Mouse (Mus musculus): ENCODE measurements around the gene Arid1b. TPM values are rescaled to one million over a fixed set of nuclear protein-coding genes. Genes with fewer than 3 reads are reported as not detected.
A peak's percentile ranks its signal among the peaks of the same experiment; 100 is the strongest.

Arid1b gene
- polyA plus RNA-seq, 1 experiment from 2014 or later, result 14.8 TPM

DNA sequence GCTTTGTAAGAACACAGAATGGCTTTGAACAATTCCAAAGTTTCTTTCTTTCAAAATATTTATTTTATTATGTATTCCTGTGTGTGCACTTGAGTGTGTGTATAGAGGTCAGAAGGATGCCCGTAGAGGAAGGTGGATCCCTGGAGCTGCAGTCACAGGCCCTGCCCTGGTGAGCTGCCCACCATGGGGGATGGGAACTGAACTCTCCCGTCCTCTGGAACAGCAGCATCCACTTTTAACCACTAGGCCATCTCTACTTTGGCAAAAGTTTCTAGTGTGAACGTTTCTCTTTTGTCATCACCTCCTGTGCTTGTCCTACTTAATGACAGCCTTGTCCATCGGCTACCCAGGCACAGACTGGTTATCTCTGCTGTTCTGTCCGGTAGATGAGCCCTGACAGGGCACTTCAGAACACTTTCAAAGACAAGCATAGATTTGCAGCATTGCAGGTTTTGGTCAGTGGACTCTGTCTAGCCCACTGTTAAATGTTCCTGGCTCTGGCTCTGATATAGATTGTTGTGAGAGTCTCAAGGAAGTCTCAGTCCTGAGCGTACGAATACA, 56.9 kb downstream of the Arid1b start:
- Histone ChIP-seq H3K4me3 (replicated peaks) (no peak overlapping the region), H3K9ac (replicated peaks) (no peak overlapping the region), H3K36me3 (no peaks in the 10 kb centered on the region), H3K27me3 (peaks cover 12% of the 10 kb centered on the region; the same call in 1 of the 2 replicates), H3K4me1 (replicated peaks) (peaks cover 37% of the 10 kb centered on the region), H3K9me3 (no peaks in the 10 kb centered on the region), H3K27ac (no peak overlapping the region), H3K4me2 (replicated peaks) (no peak overlapping the region)
- no peak for ATAC-seq
- WGBS, result 77% methylated on average over 7 of the region's 7 CpGs

- H3K9me3 ChIP-seq, result no peaks in the 10 kb centered on the region
- H3K9ac ChIP-seq (replicated peaks), result no peak overlapping the region
- H3K36me3 ChIP-seq, result no peaks in the 10 kb centered on the region
- ATAC-seq, result no peak
- H3K4me3 ChIP-seq (replicated peaks), result no peak overlapping the region
- WGBS, result 42% methylated on average over 10 of the region's 10 CpGs
- H3K27ac ChIP-seq, result no peak overlapping the region
- peaks cover 13% of the 10 kb centered on the region; the same call in 1 of the 2 replicates for H3K27me3 ChIP-seq
- H3K4me2 ChIP-seq (replicated peaks), result no peak overlapping the region
- peaks cover 47% of the 10 kb centered on the region for H3K4me1 ChIP-seq (replicated peaks)
Observed at GRCm38 (mm10) chr17:5052091-5052799, 58.1 kb downstream of the Arid1b start.

- Histone ChIP-seq H3K27ac (no peak overlapping the region), H3K36me3 (no peaks in the 10 kb centered on the region), H3K4me2 (replicated peaks) (no peak overlapping the region), H3K4me3 (replicated peaks) (no peak overlapping the region), H3K9me3 (no peaks in the 10 kb centered on the region), H3K4me1 (replicated peaks) (peaks cover 53% of the 10 kb centered on the region), H3K9ac (replicated peaks) (no peak overlapping the region), H3K27me3 (peaks cover 13% of the 10 kb centered on the region; the same call in 1 of the 2 replicates)
- ATAC-seq, result no peak
- WGBS, result 79% methylated on average over 4 of the region's 4 CpGs
Observed at GRCm38 (mm10) chr17:5052800-5053179, 58.7 kb downstream of the Arid1b start.

DNA sequence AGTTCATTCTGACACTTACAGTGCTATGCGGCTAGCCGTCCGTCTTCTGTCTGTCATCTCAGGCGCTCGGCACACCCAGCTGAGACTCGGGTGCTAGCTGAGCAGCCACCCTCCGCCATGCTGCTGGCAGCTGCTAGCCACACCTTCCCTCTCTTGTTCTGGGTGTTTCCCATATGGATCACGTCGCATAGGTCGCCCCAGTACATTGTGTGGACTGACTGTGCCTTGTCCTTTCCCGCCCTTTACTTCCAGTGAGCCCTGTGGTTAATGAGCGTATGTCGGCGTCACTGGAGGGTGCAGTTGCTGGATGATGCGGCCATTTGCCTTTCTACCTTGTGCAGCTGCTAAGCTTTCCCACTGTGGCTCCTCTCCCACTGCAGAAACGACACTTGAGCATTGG, 59.1 kb downstream of the Arid1b start:
- Histone ChIP-seq H3K4me2 (replicated peaks) (no peak overlapping the region), H3K36me3 (no peaks in the 10 kb centered on the region), H3K4me3 (replicated peaks) (no peak overlapping the region), H3K9me3 (no peaks in the 10 kb centered on the region), H3K27me3 (peaks cover 13% of the 10 kb centered on the region; the same call in 1 of the 2 replicates), H3K9ac (replicated peaks) (no peak overlapping the region), H3K4me1 (replicated peaks) (peaks cover 57% of the 10 kb centered on the region), H3K27ac (no peak overlapping the region)
- 72% methylated on average over 16 of the region's 16 CpGs for WGBS
- ATAC-seq, result no peak

DNA sequence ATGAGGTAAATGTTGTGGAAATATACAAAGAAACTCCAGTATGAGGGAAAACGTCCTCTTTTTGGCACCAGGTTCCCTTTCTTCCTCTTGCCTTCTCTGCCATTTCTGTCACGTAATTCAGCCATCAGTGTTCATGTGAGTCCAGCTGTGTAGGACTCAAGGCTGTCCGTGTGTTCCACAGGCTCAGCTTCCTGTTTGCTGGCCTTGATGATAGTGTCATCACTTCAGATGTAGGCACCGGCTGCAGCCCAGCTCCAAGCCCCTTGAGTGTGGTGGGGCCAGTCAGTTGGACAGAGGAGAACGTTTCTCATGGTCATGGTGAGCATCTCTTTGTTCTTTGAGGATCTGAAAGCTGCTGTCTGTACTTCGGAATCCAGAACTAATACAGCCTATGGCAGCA, 61.3 kb downstream of the Arid1b start:
- H3K36me3 ChIP-seq, result no peaks in the 10 kb centered on the region
- no peak for ATAC-seq
- peaks cover 13% of the 10 kb centered on the region; the same call in 1 of the 2 replicates for H3K27me3 ChIP-seq
- H3K27ac ChIP-seq, result no peak overlapping the region
- no peak overlapping the region for H3K9ac ChIP-seq (replicated peaks)
- H3K9me3 ChIP-seq, result no peaks in the 10 kb centered on the region
- no peak overlapping the region for H3K4me2 ChIP-seq (replicated peaks)
- WGBS, result 83% methylated on average over 6 of the region's 6 CpGs
- peaks cover 74% of the 10 kb centered on the region for H3K4me1 ChIP-seq (replicated peaks)
- no peak overlapping the region for H3K4me3 ChIP-seq (replicated peaks)

GRCm38 (mm10) chr17:5056654-5057053, 62.5 kb downstream of the Arid1b start:
- H3K27ac ChIP-seq, result no peak overlapping the region
- no peak overlapping the region for H3K4me2 ChIP-seq (replicated peaks)
- no peak for ATAC-seq
- H3K9me3 ChIP-seq, result no peaks in the 10 kb centered on the region
- H3K4me3 ChIP-seq (replicated peaks), result no peak overlapping the region
- H3K27me3 ChIP-seq, result peaks cover 13% of the 10 kb centered on the region; the same call in 1 of the 2 replicates
- WGBS, result 80% methylated on average over 4 of the region's 4 CpGs
- no peaks in the 10 kb centered on the region for H3K36me3 ChIP-seq
- no peak overlapping the region for H3K9ac ChIP-seq (replicated peaks)
- peaks cover 72% of the 10 kb centered on the region for H3K4me1 ChIP-seq (replicated peaks)

DNA sequence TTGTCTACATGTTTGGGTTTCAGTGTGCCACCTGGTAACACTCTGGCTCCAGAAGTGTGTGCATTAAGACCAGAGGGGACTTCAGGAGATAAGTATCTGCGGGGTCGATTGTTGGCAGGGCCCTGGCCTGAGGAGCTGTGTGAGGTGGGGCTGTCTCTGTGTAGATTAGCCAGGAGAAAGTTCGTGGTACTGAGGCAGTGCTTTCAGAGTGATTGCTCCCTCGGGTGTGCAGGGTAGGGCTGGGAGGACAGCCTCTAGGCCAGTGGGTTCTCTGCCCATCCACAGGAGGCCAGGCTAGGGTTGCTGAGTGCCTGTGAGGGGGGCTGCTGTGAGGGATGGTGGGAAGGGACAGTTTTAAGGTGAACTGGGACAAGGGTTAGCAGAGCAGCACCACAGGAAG, 63.2 kb downstream of the Arid1b start:
- peak overlapping the region; percentile 54 for H3K27ac ChIP-seq
- H3K4me2 ChIP-seq (replicated peaks), result no peak overlapping the region
- peaks cover 66% of the 10 kb centered on the region for H3K4me1 ChIP-seq (replicated peaks)
- peaks cover 13% of the 10 kb centered on the region; the same call in 1 of the 2 replicates for H3K27me3 ChIP-seq
- no peak for ATAC-seq
- no peaks in the 10 kb centered on the region for H3K9me3 ChIP-seq
- H3K4me3 ChIP-seq (replicated peaks), result no peak overlapping the region
- H3K36me3 ChIP-seq, result no peaks in the 10 kb centered on the region
- 18% methylated on average over 4 of the region's 4 CpGs for WGBS
- H3K9ac ChIP-seq (replicated peaks), result 0 out of 2 replicates have a peak overlapping the region, but pooled peaks have one; percentile 37

DNA sequence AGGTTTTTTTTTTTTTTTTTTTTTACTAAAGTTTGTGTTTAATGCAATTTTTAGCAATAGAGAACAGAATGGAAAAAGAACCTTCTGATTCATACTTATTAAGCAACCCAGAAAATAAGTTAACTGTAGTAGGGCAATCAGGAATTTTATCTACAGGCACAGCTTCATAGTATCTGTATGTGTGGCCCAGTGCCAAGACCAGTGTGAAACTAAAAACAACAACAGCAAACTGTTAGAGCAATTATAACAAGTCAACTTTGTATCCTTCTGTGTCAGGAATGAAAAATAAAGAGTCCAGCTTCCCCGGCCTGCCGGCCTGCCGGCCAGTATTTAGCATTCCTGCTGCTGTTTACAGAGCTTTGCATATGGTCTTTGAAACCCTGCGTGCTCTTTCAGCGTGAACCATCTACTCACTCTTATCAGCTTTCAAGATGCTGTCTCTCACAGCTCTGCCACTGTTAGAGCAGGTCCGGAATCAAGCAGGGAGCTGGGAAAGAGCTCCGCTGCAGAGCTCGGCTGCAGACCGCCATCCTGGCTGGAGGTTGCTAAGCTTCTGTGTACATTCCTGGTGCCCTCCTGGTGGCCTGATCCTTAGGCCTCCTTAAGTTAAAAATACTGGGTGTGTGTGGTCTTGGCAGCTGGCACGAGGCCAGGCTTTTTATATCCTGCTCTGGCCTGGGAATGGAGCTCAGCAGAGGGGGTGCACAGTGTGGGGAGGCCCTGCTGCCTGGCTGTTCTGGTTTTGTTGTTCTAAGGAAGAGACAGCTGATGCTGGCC, 64.0 kb downstream of the Arid1b start:
- peaks cover 13% of the 10 kb centered on the region; the same call in 1 of the 2 replicates for H3K27me3 ChIP-seq
- H3K9ac ChIP-seq (replicated peaks), result peak overlapping the region; percentile 43
- H3K36me3 ChIP-seq, result no peaks in the 10 kb centered on the region
- H3K9me3 ChIP-seq, result no peaks in the 10 kb centered on the region
- 1% methylated on average over 10 of the region's 10 CpGs for WGBS
- H3K4me3 ChIP-seq (replicated peaks), result 0 out of 2 replicates have a peak overlapping the region, but pooled peaks have one; percentile 2
- peak overlapping the region; percentile 36 for H3K4me2 ChIP-seq (replicated peaks)
- peaks cover 58% of the 10 kb centered on the region for H3K4me1 ChIP-seq (replicated peaks)
- peak; percentile 80 for ATAC-seq
- H3K27ac ChIP-seq, result peak overlapping the region; percentile 74

DNA sequence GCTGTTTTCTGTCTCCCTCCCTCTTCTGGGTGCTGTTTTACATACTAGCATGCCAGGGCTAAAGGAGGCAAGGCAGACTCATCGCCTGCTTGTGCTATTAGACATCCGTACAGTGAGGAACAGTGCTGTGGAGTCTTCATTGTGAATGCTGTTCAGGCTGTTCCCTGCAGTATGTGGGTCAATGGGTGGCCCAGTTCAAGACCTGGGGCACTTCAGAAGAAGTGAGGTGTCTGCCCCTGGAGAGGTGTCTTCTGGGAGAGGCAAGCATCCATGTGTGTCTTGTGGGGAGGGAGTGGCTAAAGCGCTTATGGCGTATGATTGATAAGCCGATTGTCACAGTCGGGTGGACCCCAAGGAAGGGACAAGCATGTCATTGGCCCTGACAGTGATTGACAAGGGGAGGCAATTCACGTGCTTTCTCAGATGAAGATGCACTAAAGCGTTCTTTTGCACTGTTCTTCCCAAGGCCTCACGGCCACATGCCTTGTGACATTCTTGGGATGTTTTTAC, 65.0 kb downstream of the Arid1b start:
- H3K4me1 ChIP-seq (replicated peaks), result peaks cover 54% of the 10 kb centered on the region
- no peaks in the 10 kb centered on the region for H3K36me3 ChIP-seq
- WGBS, result 40% methylated on average over 9 of the region's 9 CpGs
- H3K4me2 ChIP-seq (replicated peaks), result no peak overlapping the region
- H3K9me3 ChIP-seq, result no peaks in the 10 kb centered on the region
- peak; percentile 38 for ATAC-seq
- no peak overlapping the region for H3K9ac ChIP-seq (replicated peaks)
- H3K27me3 ChIP-seq, result peaks cover 13% of the 10 kb centered on the region; the same call in 1 of the 2 replicates
- H3K27ac ChIP-seq, result peak overlapping the region; percentile 30; the same call in 1 of the 2 replicates
- H3K4me3 ChIP-seq (replicated peaks), result no peak overlapping the region

DNA sequence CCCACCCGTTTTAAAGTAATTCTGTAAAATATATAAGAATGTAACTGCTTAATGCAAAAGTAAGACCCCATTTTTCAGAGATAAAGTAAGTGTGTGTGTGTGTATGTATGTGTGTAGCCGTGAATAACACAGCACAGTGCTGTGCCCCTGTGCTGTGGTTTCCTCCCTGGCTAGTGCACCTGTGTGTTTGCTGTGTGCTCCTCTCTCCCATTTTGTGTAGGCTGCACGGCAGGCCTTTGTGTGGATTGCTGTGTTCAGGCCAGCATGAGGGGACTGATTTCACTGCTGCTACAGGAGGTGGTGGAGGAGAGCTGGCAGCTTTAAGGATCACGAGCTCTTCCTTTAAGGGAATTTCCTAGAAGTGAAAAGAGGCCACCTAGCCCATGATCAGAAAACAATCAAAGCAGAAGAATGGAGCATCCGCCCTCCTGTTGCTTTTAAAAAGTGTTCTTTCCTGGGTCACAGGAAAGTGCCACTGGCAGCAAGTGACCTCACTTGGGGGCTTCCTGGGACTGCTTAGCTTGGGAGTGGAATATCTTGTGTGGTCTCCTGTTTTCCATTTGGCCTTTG, 66.5 kb downstream of the Arid1b start:
- peaks cover 65% of the 10 kb centered on the region for H3K4me1 ChIP-seq (replicated peaks)
- no peak overlapping the region for H3K27ac ChIP-seq
- WGBS, result 46% methylated on average over 5 of the region's 5 CpGs
- H3K36me3 ChIP-seq, result no peaks in the 10 kb centered on the region
- no peak overlapping the region for H3K4me3 ChIP-seq (replicated peaks)
- ATAC-seq, result no peak
- no peak overlapping the region for H3K9ac ChIP-seq (replicated peaks)
- H3K9me3 ChIP-seq, result no peaks in the 10 kb centered on the region
- H3K4me2 ChIP-seq (replicated peaks), result no peak overlapping the region
- 0 out of 2 replicates have a peak, but pooled peaks cover 6% of the 10 kb centered on the region for H3K27me3 ChIP-seq

DNA sequence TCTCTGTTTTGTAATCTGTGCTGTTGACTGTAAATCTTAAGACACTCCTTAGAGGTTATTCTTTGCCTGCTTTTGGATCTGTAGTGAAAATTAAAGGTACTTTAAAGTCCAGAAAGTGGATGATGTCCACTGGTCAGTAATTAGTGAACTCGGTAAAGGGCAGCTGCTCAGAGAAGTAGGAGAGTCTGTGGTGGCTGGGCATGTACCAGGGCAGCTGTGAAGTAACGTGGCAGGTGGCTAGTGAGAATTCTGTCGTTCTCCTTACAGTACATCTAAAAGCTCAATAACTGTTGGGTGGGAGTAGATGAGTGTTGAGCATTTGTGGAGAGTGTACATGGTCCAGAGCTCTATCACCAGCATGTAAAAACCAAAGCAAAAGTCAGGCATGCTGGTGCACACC, 67.1 kb downstream of the Arid1b start:
- 86% methylated on average over 3 of the region's 3 CpGs for WGBS
- no peaks in the 10 kb centered on the region for H3K36me3 ChIP-seq
- H3K4me3 ChIP-seq (replicated peaks), result no peak overlapping the region
- no peak overlapping the region for H3K27ac ChIP-seq
- 0 out of 2 replicates have a peak, but pooled peaks cover under 1% of the 10 kb centered on the region for H3K27me3 ChIP-seq
- no peak overlapping the region for H3K4me2 ChIP-seq (replicated peaks)
- H3K9ac ChIP-seq (replicated peaks), result no peak overlapping the region
- ATAC-seq, result no peak
- H3K9me3 ChIP-seq, result no peaks in the 10 kb centered on the region
- H3K4me1 ChIP-seq (replicated peaks), result peaks cover 70% of the 10 kb centered on the region

Measured in midbrain, embryonic 13.5 days (tissue).